Mouse (Mus musculus) liver, postnatal 0 days (tissue): ENCODE measurements around the gene Spin2g. TPM values are rescaled to one million over a fixed set of nuclear protein-coding genes. Genes with fewer than 3 reads are reported as not detected.
"Not testable (repeated sequence)": the region's sequence is repeated elsewhere in the genome, so short reads cannot be mapped to it uniquely, and the experiment has no call there.

Source experiments
- ATAC-seq: fragments of 200-750 bp; cut with Nextera tagmentation; 2 replicates; pipeline ENCODE4 v1.8.0; 2017; ENCODE audit warnings: mild to moderate bottlenecking, moderate library complexity
- DNase-seq: peaks from one replicate; pipeline ENCODE4 v3.0.0-alpha.2; 2016
- H3K27ac ChIP-seq: fragments of 300-500 bp; sonication (generic); 2 replicates; pipeline ENCODE4 v1.5.1; 2014; ENCODE audit warnings: antibody characterized with exemption, moderate library complexity, mild to moderate bottlenecking, low read depth
- H3K27me3 ChIP-seq: fragments of 300-500 bp; sonication (generic); 2 replicates; pipeline ENCODE4 v1.6.1; 2014; ENCODE audit warnings: low read length, control low read depth, mixed read lengths; ENCODE audit not compliant: insufficient read depth
- H3K36me3 ChIP-seq: fragments of 300-500 bp; sonication (generic); replicated peaks from 2 replicates; pipeline ENCODE4 v1.6.1; 2014; ENCODE audit warnings: mild to moderate bottlenecking, control low read depth, low read length, moderate library complexity, mixed read lengths; ENCODE audit not compliant: insufficient read depth
- H3K4me1 ChIP-seq: fragments of 300-500 bp; sonication (generic); 2 replicates; pipeline ENCODE4 v1.6.1; 2014; ENCODE audit warnings: antibody characterized with exemption, mild to moderate bottlenecking, control low read depth; ENCODE audit not compliant: insufficient read depth
- H3K4me2 ChIP-seq: fragments of 300-500 bp; sonication (generic); 2 replicates; pipeline ENCODE4 v1.6.1; 2014; ENCODE audit warnings: low read depth, mild to moderate bottlenecking, low read length, moderate library complexity, mixed read lengths
- H3K4me3 ChIP-seq: fragments of 300-500 bp; sonication (generic); 2 replicates; pipeline ENCODE4 v1.5.1; 2014; ENCODE audit warnings: low read depth, low read length
- H3K9ac ChIP-seq: fragments of 300-500 bp; sonication (generic); replicated peaks from 2 replicates; pipeline ENCODE4 v1.6.1; 2014; ENCODE audit warnings: mild to moderate bottlenecking, moderate library complexity
- H3K9me3 ChIP-seq: fragments of 300-500 bp; sonication (generic); 2 replicates; pipeline ENCODE4 v1.6.1; 2016; ENCODE audit warnings: mild to moderate bottlenecking, control low read depth, low read length, mixed read lengths
- WGBS: fragments of 180-500 bp; shearing (Covaris S2); extraction: QIAGEN DNeasy Blood & Tissue Kit; methylation state at CpG from one replicate; pipeline ENCODE4 v1.1.7; 2014; ENCODE audit not compliant: insufficient replicate concordance; 5-methylcytosine and 5-hydroxymethylcytosine counted together
- polyA plus RNA-seq: library from polyadenylated mRNA; unstranded; fragments of >200 nt; fragmentation: Nextera tagmentation; extraction: Ambion mirVana; gene quantifications from 2 replicates; pipeline ENCODE4 v1.2.1, GENCODE M21; 2015

The Spin2g gene
- polyA plus RNA-seq: not detected in 2 replicates

GRCm38 (mm10) chrX:34238633-34239032, at the start of gene Spin2g:
Gene Spin2g (minus strand): TSS chrX:34238733.
- not testable (repeated sequence) for DNase-seq, H3K4me1 ChIP-seq, H3K9me3 ChIP-seq, H3K9ac ChIP-seq, H3K36me3 ChIP-seq, H3K4me3 ChIP-seq, H3K4me2 ChIP-seq, H3K27ac ChIP-seq, ATAC-seq, H3K27me3 ChIP-seq
- WGBS: 61% methylated on average over 6 of the region's 6 CpGs

Other genes starting within 250 kb of the Spin2g start
- gene Btbd35f9, start 77.2 kb downstream of the Spin2g start, polyA plus RNA-seq: not detected in 2 replicates
- gene Btbd35f8, start 211.8 kb upstream of the Spin2g start, polyA plus RNA-seq: not detected in 2 replicates